Mouse (Mus musculus) hindbrain, embryonic 16.5 days (tissue): ENCODE measurements around the gene Ppp1r16b. TPM values are rescaled to one million over a fixed set of nuclear protein-coding genes. Genes with fewer than 3 reads are reported as not detected.
A peak's percentile ranks its signal among the peaks of the same experiment; 100 is the strongest.

Experiments
- ATAC-seq: fragments of 200-750 bp; cut with Nextera tagmentation; 2 replicates; pipeline ENCODE4 v1.8.0; 2017; ENCODE audit warnings: moderate TSS enrichment, moderate library complexity
- H3K27ac ChIP-seq: fragments of 300-500 bp; sonication (generic); 2 replicates; pipeline ENCODE4 v1.5.1; 2014; ENCODE audit warnings: low read depth, mild to moderate bottlenecking, control low read depth, low read length, moderate library complexity
- H3K27me3 ChIP-seq: fragments of 300-500 bp; sonication (generic); replicated peaks from 2 replicates; pipeline ENCODE4 v1.6.1; 2014; ENCODE audit warnings: low read length; ENCODE audit not compliant: control insufficient read depth, insufficient read depth
- H3K36me3 ChIP-seq: fragments of 300-500 bp; sonication (generic); 2 replicates; pipeline ENCODE4 v1.6.1; 2014; ENCODE audit warnings: mild to moderate bottlenecking, low read length, moderate library complexity, mixed read lengths; ENCODE audit not compliant: control insufficient read depth, insufficient read depth
- H3K4me1 ChIP-seq: fragments of 300-500 bp; sonication (generic); 2 replicates; pipeline ENCODE4 v1.6.1; 2014; ENCODE audit warnings: low read depth, low read length; ENCODE audit not compliant: control insufficient read depth, insufficient read depth
- H3K4me2 ChIP-seq: fragments of 300-500 bp; sonication (generic); 2 replicates; pipeline ENCODE4 v1.6.1; 2014; ENCODE audit warnings: mild to moderate bottlenecking, low read length, control low read depth, moderate library complexity
- H3K4me3 ChIP-seq: fragments of 300-500 bp; sonication (generic); 2 replicates; pipeline ENCODE4 v1.5.1; 2014; ENCODE audit warnings: mild to moderate bottlenecking, low read length, control low read depth, moderate library complexity
- H3K9ac ChIP-seq: fragments of 300-500 bp; sonication (generic); 2 replicates; pipeline ENCODE4 v1.6.1; 2014; ENCODE audit warnings: low read depth, mild to moderate bottlenecking, control low read depth, low read length, moderate library complexity
- H3K9me3 ChIP-seq: fragments of 300-500 bp; sonication (generic); 2 replicates; pipeline ENCODE4 v1.6.1; 2014; ENCODE audit warnings: mild to moderate bottlenecking, low read length, moderate library complexity; ENCODE audit not compliant: control insufficient read depth
- WGBS: fragments of 180-500 bp; shearing (Covaris S2); extraction: QIAGEN DNeasy Blood & Tissue Kit; methylation state at CpG from one replicate; pipeline ENCODE4 v1.1.7; 2014; 5-methylcytosine and 5-hydroxymethylcytosine counted together
- polyA plus RNA-seq: library from polyadenylated mRNA; unstranded; fragments of >200 nt; fragmentation: Nextera tagmentation; extraction: Ambion mirVana; gene quantifications from 2 replicates; pipeline ENCODE4 v1.2.1, GENCODE M21; 2015

Gene Ppp1r16b
- polyA plus RNA-seq, 1 experiment from 2014 or later: 26.4 TPM

DNA sequence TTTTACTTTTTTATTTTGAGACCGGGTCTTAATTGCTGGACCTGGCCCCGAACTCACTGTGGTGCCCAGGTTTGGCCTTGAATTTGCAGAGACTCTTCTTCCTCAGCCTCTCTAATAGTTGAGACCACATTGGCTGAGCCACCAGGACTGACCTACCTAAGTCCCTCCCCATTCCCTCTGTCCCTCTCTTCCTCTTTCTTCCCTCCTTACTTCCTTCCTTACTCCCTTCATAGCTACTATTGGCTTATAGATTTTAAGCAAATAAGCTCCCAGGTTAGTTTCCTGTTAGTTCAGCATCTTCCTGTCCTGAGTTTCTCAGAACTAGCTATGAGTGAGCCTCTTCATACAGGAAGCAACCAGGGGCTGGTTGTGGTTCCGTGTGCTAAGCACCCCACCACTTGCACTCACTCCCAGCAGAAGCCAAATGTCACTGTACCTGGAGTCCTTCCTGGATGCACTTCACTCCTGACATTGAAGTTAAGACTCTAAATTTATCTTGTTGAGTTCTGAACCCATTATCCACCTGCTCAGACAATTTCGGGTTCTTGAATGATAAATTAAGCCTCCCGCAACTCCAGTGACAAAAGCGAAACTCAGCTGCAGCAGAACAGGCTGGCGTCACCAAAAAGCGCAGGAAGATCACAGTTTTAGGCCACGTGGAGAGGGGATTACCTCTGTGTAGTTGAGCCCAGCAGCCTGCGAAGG is 41.7 kb downstream of the Ppp1r16b start:
- no peak overlapping the region for H3K9ac ChIP-seq
- H3K4me1 ChIP-seq: no peaks in the 10 kb centered on the region
- H3K4me2 ChIP-seq: no peak overlapping the region
- H3K36me3 ChIP-seq: no peaks in the 10 kb centered on the region
- no peak overlapping the region for H3K4me3 ChIP-seq
- ATAC-seq: no peak
- WGBS: 88% methylated on average over 10 of the region's 10 CpGs
- no peaks in the 10 kb centered on the region for H3K9me3 ChIP-seq
- no peaks in the 10 kb centered on the region for H3K27me3 ChIP-seq
- H3K27ac ChIP-seq: no peak overlapping the region

DNA sequence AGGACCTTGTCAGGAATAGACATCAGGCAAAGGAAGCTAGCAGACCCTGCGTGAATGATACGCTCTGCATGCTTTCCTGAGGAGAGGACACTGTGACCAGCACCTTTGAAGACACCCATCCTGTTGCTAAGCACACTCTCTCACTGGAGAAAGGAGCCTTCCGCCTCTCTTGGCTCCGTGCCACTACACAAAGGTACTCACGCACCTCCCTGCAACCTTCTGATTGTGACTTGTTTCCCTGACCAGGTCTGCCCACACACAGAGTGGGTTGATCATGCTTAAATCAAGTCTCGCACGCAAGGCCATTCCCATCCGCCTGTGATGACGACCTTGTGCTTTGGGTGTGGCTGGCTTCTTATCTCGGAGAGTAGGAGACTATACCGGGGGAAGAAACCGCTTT is 42.9 kb downstream of the Ppp1r16b start:
- Histone ChIP-seq H3K27ac (no peak overlapping the region), H3K4me3 (no peak overlapping the region), H3K27me3 (no peaks in the 10 kb centered on the region), H3K9ac (no peak overlapping the region), H3K4me2 (no peak overlapping the region), H3K9me3 (no peaks in the 10 kb centered on the region), H3K36me3 (no peaks in the 10 kb centered on the region), H3K4me1 (peaks cover 6% of the 10 kb centered on the region)
- 88% methylated on average over 12 of the region's 12 CpGs for WGBS
- no peak for ATAC-seq

DNA sequence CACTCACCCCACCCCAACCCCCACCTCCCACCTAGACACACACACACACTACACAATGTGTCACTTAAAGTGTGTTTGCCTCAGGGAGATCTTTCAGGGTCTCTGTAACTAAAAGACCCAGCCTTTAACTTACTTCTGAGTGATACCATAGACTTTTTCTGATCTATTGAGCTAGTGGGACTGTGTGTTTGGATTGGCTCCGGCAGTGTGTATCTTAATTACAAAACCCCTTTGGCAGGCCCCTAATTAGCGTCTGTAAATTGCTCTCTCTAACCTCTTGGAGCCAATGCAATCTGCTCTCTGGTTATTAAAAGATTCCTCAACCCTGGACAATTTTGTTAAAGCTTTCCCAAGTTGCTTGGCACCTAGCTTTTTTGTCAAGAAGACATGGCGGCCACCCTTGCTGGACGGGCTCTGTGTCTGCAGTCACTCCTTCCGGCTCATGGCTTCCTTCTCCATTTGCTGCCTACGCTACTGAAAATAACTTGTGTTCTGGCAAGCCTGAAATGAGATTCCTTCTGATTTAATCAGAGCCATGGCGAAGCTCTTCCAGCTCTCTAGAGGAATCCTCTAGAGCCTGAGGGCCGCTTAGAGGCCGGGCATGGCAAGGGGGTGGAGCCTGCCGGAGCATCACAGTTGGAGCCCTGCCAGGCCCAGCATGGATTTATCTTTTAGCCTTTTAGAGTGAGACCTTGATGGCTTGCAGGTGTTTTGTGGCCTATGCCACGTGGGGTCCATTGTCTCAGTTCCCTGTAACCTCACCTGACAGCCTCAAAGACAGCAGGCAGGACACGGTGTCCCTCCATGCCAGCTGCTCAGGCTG is 46.9 kb downstream of the Ppp1r16b start:
- 0 out of 2 replicates have a peak overlapping the region, but pooled peaks have one; percentile 10 for H3K4me2 ChIP-seq
- H3K27me3 ChIP-seq: no peaks in the 10 kb centered on the region
- no peak for ATAC-seq
- no peak overlapping the region for H3K9ac ChIP-seq
- WGBS: 18% methylated on average over 12 of the region's 12 CpGs
- no peaks in the 10 kb centered on the region for H3K36me3 ChIP-seq
- H3K4me1 ChIP-seq: peaks cover 6% of the 10 kb centered on the region
- peak overlapping the region; percentile 50 for H3K27ac ChIP-seq
- H3K9me3 ChIP-seq: no peaks in the 10 kb centered on the region
- no peak overlapping the region for H3K4me3 ChIP-seq

DNA sequence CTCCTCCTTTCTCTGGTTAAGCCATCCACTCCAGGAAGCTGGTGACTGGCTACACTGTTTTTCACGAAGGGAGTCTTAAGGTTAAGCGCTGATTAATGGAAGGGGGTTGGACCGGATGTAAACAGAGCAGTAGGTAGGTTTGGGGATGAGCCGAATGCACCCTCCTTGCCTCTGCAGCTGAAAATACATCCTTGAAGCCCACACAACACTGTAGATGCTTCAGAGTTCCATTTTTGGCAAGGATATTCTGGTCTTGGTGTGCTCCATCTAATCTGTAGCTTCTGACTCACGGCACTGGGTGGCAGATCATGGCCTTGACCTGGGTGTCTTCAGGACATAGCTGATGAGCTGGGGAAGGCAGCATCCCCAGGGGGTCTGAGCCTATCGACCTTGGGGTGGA is 49.6 kb downstream of the Ppp1r16b start:
- Histone ChIP-seq H3K4me3 (no peak overlapping the region), H3K9ac (no peak overlapping the region), H3K9me3 (no peaks in the 10 kb centered on the region), H3K27ac (no peak overlapping the region), H3K36me3 (no peaks in the 10 kb centered on the region), H3K4me1 (peaks cover 6% of the 10 kb centered on the region), H3K4me2 (no peak overlapping the region), H3K27me3 (no peaks in the 10 kb centered on the region)
- WGBS: 84% methylated on average over 6 of the region's 6 CpGs
- no peak for ATAC-seq

DNA sequence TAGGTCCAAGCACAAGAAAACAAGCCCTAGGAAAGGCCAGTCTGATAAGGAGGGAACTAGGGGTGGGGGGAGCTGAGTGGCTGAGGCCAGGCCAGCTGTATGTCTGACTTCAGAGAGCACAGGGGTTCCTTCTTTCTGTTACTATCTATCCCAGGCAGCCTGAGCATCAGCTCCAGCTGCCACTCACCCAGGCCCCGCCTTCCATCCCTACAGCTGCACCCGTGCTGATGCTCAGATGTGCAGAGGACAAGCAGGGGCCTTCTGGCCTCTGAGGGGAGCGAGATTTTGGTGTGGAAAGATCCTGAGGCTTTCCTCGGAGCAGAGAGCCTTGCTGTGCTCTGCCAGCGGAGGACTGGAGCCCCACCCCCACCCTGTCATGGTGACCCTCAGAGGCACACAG is 50.9 kb downstream of the Ppp1r16b start:
- no peaks in the 10 kb centered on the region for H3K27me3 ChIP-seq
- 24% methylated on average over 5 of the region's 5 CpGs for whole genome bisulfite sequencing
- H3K9ac ChIP-seq: no peak overlapping the region
- no peak overlapping the region for H3K27ac ChIP-seq
- H3K36me3 ChIP-seq: no peaks in the 10 kb centered on the region
- H3K4me3 ChIP-seq: no peak overlapping the region
- no peaks in the 10 kb centered on the region for H3K9me3 ChIP-seq
- ATAC-seq: no peak
- H3K4me2 ChIP-seq: no peak overlapping the region
- peaks cover 6% of the 10 kb centered on the region for H3K4me1 ChIP-seq

DNA sequence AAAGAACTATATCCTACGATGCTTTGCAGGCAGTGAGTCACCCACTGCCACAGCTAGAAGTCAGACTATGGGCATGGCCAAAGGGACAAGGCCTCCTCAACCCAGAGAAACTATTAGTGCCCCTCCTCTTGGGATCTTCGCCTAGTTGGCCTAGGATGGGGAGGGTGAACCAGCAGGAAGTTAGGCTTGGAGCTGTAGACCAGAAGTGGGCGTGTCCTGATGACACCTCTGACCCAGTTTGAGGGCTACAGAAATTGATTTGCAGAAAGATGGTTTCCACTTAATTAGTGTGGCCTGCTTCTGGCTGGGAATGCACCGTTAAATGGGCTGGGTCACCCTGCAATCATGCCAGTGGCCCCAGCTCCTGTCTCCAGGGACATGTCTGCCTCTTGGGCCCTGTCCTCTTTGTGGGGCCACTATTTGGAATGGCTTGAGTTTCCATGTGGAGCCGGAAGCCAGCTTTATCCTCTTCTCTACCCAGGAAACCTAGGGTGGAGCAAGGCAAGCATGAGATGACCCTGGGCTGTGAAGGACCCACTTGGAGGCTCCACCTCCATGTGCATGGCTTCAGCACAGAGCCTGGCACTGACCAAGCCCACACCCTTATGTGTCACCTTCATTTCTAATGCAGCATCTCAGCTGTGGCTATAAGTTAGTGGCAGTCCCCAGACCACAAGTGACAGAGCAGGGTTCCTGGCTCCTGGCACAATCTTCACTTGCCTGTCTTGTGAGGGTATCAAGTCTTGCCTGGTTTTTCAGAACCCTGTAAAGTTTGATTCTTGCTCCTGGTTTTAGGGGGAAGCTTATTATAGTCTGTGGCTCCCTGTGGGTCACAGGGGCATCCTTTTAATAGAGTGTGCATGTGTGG is 52.6 kb downstream of the Ppp1r16b start:
- H3K4me2 ChIP-seq: no peak overlapping the region
- WGBS: 91% methylated on average over 5 of the region's 5 CpGs

DNA sequence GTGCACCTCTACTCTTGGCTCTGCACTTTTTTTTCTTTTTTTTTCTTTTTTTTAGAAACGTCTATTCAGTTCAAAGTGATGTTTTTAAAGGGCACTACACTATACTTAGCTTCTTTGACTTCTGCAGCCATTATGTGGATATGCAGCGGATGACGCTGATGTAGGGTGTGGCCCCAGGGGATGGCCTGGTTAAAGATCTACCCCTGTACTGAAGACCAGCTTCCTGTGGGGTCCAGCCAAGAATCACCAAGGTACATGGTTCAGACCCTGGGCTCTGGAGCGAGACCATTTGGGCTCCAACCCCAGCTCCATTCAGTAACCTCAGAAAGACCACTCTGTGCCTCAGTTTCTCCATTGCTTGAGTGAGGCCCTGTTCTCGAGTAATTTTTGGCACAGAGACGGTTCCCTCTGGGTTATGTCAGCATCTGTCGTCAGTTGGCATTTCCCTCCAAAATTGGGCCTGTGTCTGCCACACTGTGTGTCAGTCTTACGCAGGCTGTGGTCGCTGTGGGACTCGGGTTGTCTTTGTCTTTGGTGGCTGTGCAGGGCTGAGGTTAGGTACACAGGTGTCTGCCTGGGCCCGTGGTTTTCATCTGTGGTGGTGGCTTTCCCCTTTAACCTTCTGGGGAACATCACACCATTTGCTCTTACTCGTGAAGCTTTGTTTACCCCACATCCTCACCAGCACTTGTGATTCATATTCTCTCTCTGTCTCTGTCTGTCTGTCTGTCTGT is 53.8 kb downstream of the Ppp1r16b start:
- Histone ChIP-seq H3K4me3 (no peak overlapping the region), H3K9ac (no peak overlapping the region), H3K4me2 (no peak overlapping the region), H3K36me3 (no peaks in the 10 kb centered on the region), H3K4me1 (peaks cover 5% of the 10 kb centered on the region; the same call in 1 of the 2 replicates), H3K27me3 (no peaks in the 10 kb centered on the region), H3K27ac (no peak overlapping the region), H3K9me3 (no peaks in the 10 kb centered on the region)
- no peak for ATAC-seq
- WGBS: 86% methylated on average over 12 of the region's 12 CpGs

More for the DNA sequence above, 52.6 kb downstream of the Ppp1r16b start:
- Histone ChIP-seq H3K4me1 (peaks cover 2% of the 10 kb centered on the region; the same call in 1 of the 2 replicates), H3K4me3 (no peak overlapping the region), H3K27ac (no peak overlapping the region), H3K9ac (no peak overlapping the region), H3K27me3 (no peaks in the 10 kb centered on the region), H3K9me3 (no peaks in the 10 kb centered on the region), H3K36me3 (no peaks in the 10 kb centered on the region)
- no peak for ATAC-seq

DNA sequence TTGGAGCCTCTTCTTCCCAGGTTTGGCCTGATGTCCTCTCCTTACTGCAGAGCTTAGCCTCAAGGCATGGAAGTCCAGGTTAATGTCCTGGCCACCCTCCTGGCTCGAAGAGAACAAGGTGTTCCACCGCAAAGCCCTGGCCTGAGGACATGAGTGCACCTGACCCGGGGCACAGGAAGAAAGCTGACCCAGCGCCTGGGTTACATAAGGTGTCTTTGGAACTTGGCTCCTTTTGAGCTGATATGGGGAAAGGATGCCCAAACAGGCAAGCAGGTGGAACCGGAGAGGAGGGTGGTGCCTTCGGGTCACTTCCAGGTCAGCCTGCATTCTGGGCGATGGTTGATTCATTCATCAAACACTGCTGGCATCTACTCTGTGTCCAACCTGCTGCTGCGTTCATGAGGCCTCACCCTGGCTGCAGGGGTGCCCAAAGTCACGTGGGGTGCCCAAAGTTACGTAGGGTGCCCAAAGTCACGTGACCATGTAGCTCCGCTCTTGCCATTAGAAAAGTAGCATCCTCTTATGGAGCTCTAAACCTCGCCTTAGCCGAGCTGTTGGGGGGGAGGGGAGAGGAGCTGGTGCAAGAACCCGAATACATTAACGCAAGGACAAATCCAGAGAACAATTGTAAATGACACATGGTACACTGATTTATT is 55.6 kb downstream of the Ppp1r16b start:
- H3K9me3 ChIP-seq: no peaks in the 10 kb centered on the region
- no peak overlapping the region for H3K27ac ChIP-seq
- no peaks in the 10 kb centered on the region for H3K36me3 ChIP-seq
- no peak overlapping the region for H3K4me2 ChIP-seq
- no peak overlapping the region for H3K4me3 ChIP-seq
- peaks cover 5% of the 10 kb centered on the region; the same call in 1 of the 2 replicates for H3K4me1 ChIP-seq
- no peak for ATAC-seq
- no peaks in the 10 kb centered on the region for H3K27me3 ChIP-seq
- no peak overlapping the region for H3K9ac ChIP-seq
- WGBS: 69% methylated on average over 16 of the region's 16 CpGs
